Mouse (Mus musculus): ENCODE results near the gene Zfp53. TPM values are rescaled to one million over a fixed set of nuclear protein-coding genes. Genes with fewer than 3 reads are reported as not detected.
"Not testable (repeated sequence)": the region's sequence is repeated elsewhere in the genome, so short reads cannot be mapped to it uniquely, and the experiment has no call there.

The Zfp53 gene
- 9.1 and 14.6 TPM in 2 replicates for total RNA-seq (2017)

DNA sequence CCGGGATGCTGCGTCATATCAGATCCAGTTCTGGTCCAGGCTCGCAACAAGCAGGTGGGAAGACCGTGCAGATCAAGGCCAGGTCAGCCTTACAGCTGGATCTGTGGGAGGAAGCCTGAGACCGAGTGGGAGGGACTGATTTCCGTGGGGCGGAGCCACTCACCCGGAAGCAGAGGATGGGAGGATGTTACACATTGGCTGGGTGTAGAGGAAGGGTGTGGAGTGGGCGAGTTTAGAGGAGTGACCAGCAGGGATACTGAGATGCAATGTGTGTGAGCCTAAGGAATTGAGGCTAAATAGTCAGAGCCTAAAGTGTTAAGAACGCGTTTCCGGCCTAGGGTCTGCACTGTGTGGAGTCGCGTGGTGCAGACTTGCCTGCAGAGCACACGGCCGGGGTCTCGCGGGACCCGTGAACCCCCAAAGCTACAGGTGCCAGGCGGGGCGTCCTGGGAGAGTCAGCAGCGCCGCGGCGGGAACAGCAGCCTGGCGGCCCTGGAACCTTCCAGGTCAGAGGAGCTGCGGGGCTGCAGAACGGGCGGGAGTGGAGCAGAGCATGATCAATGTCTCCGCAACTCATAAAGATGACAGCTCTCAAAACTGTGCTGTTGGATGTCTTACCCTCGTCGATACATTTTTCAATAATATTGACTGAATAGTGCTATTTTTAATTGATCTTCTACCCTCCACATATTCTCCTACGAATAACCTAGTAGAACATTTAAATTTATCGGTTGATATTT is at the start of gene Zfp53:
TSS of gene Zfp53 (plus strand) at position 239 of the 740 bp plus-strand sequence.
- peak; percentile 99 for ATAC-seq (replicated peaks; ENCODE audit: low read depth, poor library complexity, severe bottlenecking)

DNA sequence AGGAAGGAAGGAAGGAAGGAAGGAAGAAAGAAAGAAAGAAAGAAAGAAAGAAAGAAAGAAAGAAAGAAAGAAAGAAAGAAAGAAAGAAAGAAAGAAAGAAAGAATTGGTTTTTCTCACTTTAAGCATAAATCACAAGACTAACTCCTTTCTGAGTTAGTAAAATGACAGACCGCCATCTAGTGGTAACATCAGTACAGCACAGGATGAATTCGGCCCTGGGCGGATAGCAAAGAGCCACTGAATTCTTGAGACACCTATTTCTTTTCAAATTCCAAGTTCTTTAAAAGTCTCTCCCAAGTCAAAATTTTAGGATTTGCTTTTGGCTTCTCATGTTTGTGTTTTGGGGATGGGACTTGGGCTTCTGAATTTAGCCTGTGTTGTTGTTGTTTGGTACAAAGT is 39.1 kb upstream of the Zfp53 start:
- ATAC-seq (replicated peaks; ENCODE audit: low read depth, poor library complexity, severe bottlenecking), result peak; percentile 80

GRCm38 (mm10) chr17:21450138-21450704 is 38.6 kb upstream of the Zfp53 start, which contains the start of gene Zfp51:
Zfp51 (plus strand) TSS chr17:21450374.
- peak; percentile 99 for ATAC-seq (replicated peaks; ENCODE audit: low read depth, poor library complexity, severe bottlenecking)

GRCm38 (mm10) chr17:21463550-21463949 is 25.2 kb upstream of the Zfp53 start:
- ATAC-seq (replicated peaks; ENCODE audit: low read depth, poor library complexity, severe bottlenecking), result no peak

- ATAC-seq (replicated peaks; ENCODE audit: low read depth, poor library complexity, severe bottlenecking), result no peak
Measured at GRCm38 (mm10) chr17:21472032-21472652, 16.7 kb upstream of the Zfp53 start.

- peak; percentile 79 for ATAC-seq (replicated peaks; ENCODE audit: low read depth, poor library complexity, severe bottlenecking)
Measured at GRCm38 (mm10) chr17:21472653-21473307, 16.0 kb upstream of the Zfp53 start.

DNA sequence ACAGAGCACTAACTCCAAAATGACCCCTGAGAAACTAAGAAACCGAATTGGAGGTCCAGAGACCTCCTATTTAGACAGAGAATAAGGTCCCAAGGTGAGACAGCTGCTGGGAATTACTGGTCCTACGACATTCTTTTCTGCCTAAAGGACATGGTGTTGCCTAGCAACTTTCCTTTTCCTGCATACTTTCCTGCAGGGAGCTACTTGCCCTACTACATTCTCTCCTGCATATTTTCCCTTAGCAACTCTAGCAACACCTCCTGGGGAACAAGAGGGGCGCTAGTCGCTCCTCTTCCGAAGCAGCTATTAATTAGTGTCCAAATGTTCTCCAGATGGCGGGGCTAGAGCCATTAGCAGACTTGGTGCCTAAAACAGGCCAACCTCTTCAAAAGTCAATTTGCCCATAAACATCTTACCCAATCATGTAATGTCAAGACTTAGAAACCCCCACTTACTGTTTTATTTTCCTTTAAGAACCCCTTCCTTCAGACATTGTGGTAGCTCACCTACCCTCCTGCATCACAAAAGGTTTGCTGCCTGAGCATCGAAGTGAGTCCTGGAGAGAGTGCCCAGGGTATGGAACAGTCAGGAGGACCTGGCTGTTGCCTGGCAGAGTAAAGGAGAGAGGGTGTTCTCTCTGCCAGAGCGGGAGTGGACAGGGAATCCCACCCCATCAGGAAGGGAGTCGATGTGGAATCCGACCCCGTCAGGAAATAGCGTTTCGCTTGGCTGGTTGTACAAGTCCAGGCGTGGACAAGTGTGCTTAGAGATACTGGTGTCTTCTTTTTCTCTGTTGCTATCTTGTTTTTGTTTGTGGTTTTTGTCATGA is 15.2 kb upstream of the Zfp53 start:
- ATAC-seq (replicated peaks; ENCODE audit: low read depth, poor library complexity, severe bottlenecking), result 0 out of 2 replicates have a peak, but pooled peaks have one; percentile 25

- not testable (repeated sequence) for ATAC-seq (replicated peaks; ENCODE audit: low read depth, poor library complexity, severe bottlenecking)
Measured at GRCm38 (mm10) chr17:21474729-21475128, 14.1 kb upstream of the Zfp53 start.

GRCm38 (mm10) chr17:21475290-21475689 is 13.5 kb upstream of the Zfp53 start:
- ATAC-seq (replicated peaks; ENCODE audit: low read depth, poor library complexity, severe bottlenecking), result not testable (repeated sequence)

DNA sequence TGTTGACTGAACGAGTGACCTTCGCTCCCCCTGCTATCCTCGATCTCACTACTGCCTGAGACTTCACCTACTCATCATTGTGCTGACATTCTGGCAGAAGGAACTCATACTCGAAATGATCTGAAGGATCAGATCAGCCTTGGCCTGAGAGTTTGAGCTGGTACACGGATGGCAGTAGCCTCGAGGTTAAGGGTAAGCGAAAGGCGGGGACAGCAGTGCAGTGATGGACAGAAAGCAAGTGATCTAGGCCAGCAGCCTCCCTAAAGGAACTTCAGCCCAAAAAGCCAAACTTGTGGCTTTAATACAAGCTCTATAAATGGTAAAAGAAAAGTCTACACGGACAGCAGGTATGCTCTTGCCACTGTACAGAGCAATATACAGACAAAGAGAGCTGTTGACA is 12.4 kb upstream of the Zfp53 start:
- ATAC-seq (replicated peaks; ENCODE audit: low read depth, poor library complexity, severe bottlenecking), result not testable (repeated sequence)

DNA sequence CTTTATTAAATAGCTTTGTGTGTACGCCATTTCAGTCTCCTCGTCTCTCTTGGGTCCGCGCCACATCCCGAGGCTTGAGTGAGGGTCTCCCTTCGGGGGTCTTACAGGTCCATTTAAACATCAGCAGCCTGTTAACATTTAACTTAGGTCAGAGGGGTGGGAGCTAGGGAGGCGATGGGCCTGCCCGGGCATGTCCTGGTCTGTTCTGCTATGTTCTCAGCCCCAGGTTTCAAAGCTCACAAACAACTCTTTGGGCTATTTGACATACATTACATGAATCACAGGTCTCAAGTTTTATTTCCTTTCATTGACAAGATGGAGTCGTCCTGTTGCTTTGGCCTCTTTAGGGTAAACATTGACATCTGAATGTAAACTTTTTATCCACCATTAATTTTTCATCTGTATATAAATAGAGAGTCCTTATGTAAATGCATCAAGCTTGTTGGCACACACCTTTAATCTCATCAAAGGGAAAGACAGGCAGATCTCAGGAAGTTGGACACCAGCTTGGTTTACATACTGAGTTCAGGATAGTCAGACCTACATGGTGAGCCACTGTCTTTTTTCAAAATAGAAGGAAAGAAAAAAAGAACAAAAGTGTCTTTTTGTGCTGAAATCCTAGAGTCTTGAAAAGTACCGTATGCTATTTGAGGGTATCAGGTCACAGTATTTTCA is 10.6 kb upstream of the Zfp53 start:
- not testable (repeated sequence) for ATAC-seq (replicated peaks; ENCODE audit: low read depth, poor library complexity, severe bottlenecking)

DNA sequence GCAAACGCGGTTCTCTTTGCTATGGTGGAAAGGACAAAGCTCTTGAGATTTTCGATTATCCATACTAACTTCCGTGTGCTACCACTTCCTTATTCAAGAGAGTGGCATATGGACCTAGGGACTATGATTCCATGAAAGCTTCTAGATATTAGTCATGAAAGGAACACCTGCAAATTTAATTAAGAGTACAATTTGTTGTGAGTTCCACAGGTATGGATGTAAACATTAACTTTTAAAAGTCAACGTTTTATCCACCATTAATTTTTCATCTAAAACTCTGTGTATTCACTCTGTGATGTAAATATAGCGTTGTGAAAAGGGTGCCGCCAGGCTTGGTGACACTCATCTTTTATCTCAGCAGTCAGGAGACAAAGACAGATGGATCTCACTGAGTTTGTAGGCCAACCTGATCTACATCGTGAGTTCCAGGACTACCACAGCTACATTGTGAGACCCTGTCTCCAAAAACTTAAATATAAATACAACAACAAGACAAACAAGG is 753 bp downstream of the Zfp53 start:
- ATAC-seq (replicated peaks; ENCODE audit: low read depth, poor library complexity, severe bottlenecking), result no peak; the same call in 1 of the 2 replicates

- ATAC-seq (replicated peaks; ENCODE audit: low read depth, poor library complexity, severe bottlenecking), result no peak
Measured at GRCm38 (mm10) chr17:21501365-21501764, 12.6 kb downstream of the Zfp53 start.

GRCm38 (mm10) chr17:21504524-21504923 is 15.7 kb downstream of the Zfp53 start:
- peak; percentile 65; the same call in 1 of the 2 replicates for ATAC-seq (replicated peaks; ENCODE audit: low read depth, poor library complexity, severe bottlenecking)

DNA sequence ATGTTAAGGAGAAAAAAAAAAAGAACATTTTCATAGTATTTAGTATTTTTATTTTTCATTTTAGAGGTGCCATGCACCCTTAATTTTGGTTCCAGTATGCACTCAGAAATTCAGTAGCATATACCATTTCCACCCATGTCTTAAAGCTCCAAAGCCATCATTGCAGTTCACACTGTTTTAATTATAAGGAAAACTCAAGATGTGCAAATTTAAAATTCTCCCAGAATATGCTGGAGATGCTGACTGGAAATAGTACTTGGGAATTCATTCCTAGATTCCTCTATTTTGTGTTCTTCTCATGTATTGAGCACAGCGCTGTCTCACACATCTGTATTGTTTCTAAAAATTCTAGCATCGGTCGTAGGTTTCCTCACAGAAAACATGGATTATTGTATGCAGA is 17.5 kb downstream of the Zfp53 start:
- no peak for ATAC-seq (replicated peaks; ENCODE audit: low read depth, poor library complexity, severe bottlenecking)

GRCm38 (mm10) chr17:21509756-21510155 is 21.0 kb downstream of the Zfp53 start:
- ATAC-seq (replicated peaks; ENCODE audit: low read depth, poor library complexity, severe bottlenecking), result no peak

- ATAC-seq (replicated peaks; ENCODE audit: low read depth, poor library complexity, severe bottlenecking), result peak; percentile 75
Measured at GRCm38 (mm10) chr17:21515403-21516105, 26.8 kb downstream of the Zfp53 start.

Measured in common myeloid progenitor, adult 5-6 weeks (primary cell).